Mouse (Mus musculus): ENCODE data around the gene Cyp8b1.

Gene Cyp8b1

GRCm38 (mm10) chr9:121919027-121919501, 3.0 kb upstream of the Cyp8b1 start:
- intact Hi-C loops (cut with DNase I): no loop called here

GRCm38 (mm10) chr9:121915056-121915455, 1.0 kb downstream of the Cyp8b1 start:
- intact Hi-C loops (cut with DNase I): no loop called here

GRCm38 (mm10) chr9:121914226-121914757, 1.8 kb downstream of the Cyp8b1 start:
- intact Hi-C loops (cut with DNase I): no loop called here

GRCm38 (mm10) chr9:121912786-121913185, 3.3 kb downstream of the Cyp8b1 start:
- intact Hi-C loops (cut with DNase I): no loop called here

GRCm38 (mm10) chr9:121911196-121911595, 4.9 kb downstream of the Cyp8b1 start:
- intact Hi-C loops (cut with DNase I): no loop called here

GRCm38 (mm10) chr9:121909635-121910034, 6.5 kb downstream of the Cyp8b1 start:
- intact Hi-C loops (cut with DNase I): no loop called here

GRCm38 (mm10) chr9:121908321-121908720, 7.8 kb downstream of the Cyp8b1 start:
- intact Hi-C loops (cut with DNase I): no loop called here

- intact Hi-C loops (cut with DNase I): no loop called here
Observed at GRCm38 (mm10) chr9:121907356-121908070, 8.6 kb downstream of the Cyp8b1 start.

GRCm38 (mm10) chr9:121906456-121906855, 9.6 kb downstream of the Cyp8b1 start:
- intact Hi-C loops (cut with DNase I): no loop called here

GRCm38 (mm10) chr9:121905556-121906185, 10.4 kb downstream of the Cyp8b1 start:
- intact Hi-C loops (cut with DNase I): no loop called here

- intact Hi-C loops (cut with DNase I): no loop called here
Observed at GRCm38 (mm10) chr9:121904946-121905345, 11.2 kb downstream of the Cyp8b1 start.

- intact Hi-C loops (cut with DNase I): no loop called here
Observed at GRCm38 (mm10) chr9:121904319-121904718, 11.8 kb downstream of the Cyp8b1 start.

GRCm38 (mm10) chr9:121903476-121904305, 12.4 kb downstream of the Cyp8b1 start:
- intact Hi-C loops (cut with DNase I): no loop called here

- intact Hi-C loops (cut with DNase I): no loop called here
Observed at GRCm38 (mm10) chr9:121901710-121902700, 14.1 kb downstream of the Cyp8b1 start.

- intact Hi-C loops (cut with DNase I): no loop called here
Observed at GRCm38 (mm10) chr9:121900282-121900855, 15.7 kb downstream of the Cyp8b1 start.

GRCm38 (mm10) chr9:121899306-121899705, 16.8 kb downstream of the Cyp8b1 start:
- intact Hi-C loops (cut with DNase I): no loop called here

- intact Hi-C loops (cut with DNase I): no loop called here
Observed at GRCm38 (mm10) chr9:121898245-121898644, 17.9 kb downstream of the Cyp8b1 start, which contains the start of gene Ackr2. Ackr2 (plus strand) TSS chr9:121898355.

GRCm38 (mm10) chr9:121896820-121897219, 19.3 kb downstream of the Cyp8b1 start:
- intact Hi-C loops (cut with DNase I): no loop called here

GRCm38 (mm10) chr9:121895392-121895993, 20.6 kb downstream of the Cyp8b1 start:
- intact Hi-C loops (cut with DNase I): no loop called here

- intact Hi-C loops (cut with DNase I): no loop called here
Observed at GRCm38 (mm10) chr9:121894447-121894846, 21.7 kb downstream of the Cyp8b1 start.
